Mouse (Mus musculus) cerebellum, postnatal 36 days (tissue): Measurements from ENCODE around the gene Enho.

Experiments used
- DNase-seq, 2 experiments: peaks; one replicate each; pipeline ENCODE4 v3.0.0; 2021 to 2022; ENCODE audit warnings: mixed read lengths in 2 of 2

Gene Enho

GRCm38 (mm10) chr4:41630196-41630595 lies 9.9 kb downstream of the Enho start:
- no peak for DNase-seq

- DNase-seq = no peak
Measured at GRCm38 (mm10) chr4:41628202-41628927, 11.8 kb downstream of the Enho start.

GRCm38 (mm10) chr4:41622071-41622470 lies 18.1 kb downstream of the Enho start:
- peak in 1 of 2 experiments; percentile 6 for DNase-seq

GRCm38 (mm10) chr4:41618916-41619746 lies 21.0 kb downstream of the Enho start:
- DNase-seq = peak; percentile 85 to 86

GRCm38 (mm10) chr4:41615661-41616599 lies 24.2 kb downstream of the Enho start:
- DNase-seq = peak in 1 of 2 experiments; percentile 52

GRCm38 (mm10) chr4:41614156-41614555 lies 26.0 kb downstream of the Enho start:
- DNase-seq = peak; percentile 86 to 92

GRCm38 (mm10) chr4:41612166-41612565 lies 28.0 kb downstream of the Enho start:
- DNase-seq = no peak

GRCm38 (mm10) chr4:41610594-41610980 lies 29.5 kb downstream of the Enho start:
- DNase-seq = no peak

GRCm38 (mm10) chr4:41609681-41610593 lies 30.2 kb downstream of the Enho start:
- DNase-seq = no peak

- DNase-seq = no peak
Measured at GRCm38 (mm10) chr4:41606784-41607183, 33.3 kb downstream of the Enho start.

GRCm38 (mm10) chr4:41604476-41605396 lies 35.4 kb downstream of the Enho start:
- DNase-seq = peak; percentile 72 to 78

GRCm38 (mm10) chr4:41602818-41603217 lies 37.3 kb downstream of the Enho start:
- no peak for DNase-seq
